Mouse (Mus musculus) heart, adult 2 months (tissue): ENCODE results near the gene Akt3.

Experiments
- CTCF ChIP-seq: fragments of 200-600 bp; IDR thresholded peaks from 2 replicates; pipeline ENCODE4 v1.8.1; 2022; ENCODE audit warnings: antibody characterized with exemption, mild to moderate bottlenecking, moderate library complexity
- EP300 ChIP-seq: fragments of 200-500 bp; IDR thresholded peaks from 2 replicates; pipeline ENCODE4 v1.6.1; 2011; ENCODE audit warnings: low read depth, low read length, control low read depth; ENCODE audit not compliant: insufficient read depth
- POLR2A ChIP-seq: fragments of 200-500 bp; IDR thresholded peaks from 2 replicates; pipeline ENCODE4 v1.6.1; 2011; ENCODE audit warnings: mild to moderate bottlenecking, low read depth, low read length, control low read depth; ENCODE audit not compliant: insufficient read depth

DNA sequence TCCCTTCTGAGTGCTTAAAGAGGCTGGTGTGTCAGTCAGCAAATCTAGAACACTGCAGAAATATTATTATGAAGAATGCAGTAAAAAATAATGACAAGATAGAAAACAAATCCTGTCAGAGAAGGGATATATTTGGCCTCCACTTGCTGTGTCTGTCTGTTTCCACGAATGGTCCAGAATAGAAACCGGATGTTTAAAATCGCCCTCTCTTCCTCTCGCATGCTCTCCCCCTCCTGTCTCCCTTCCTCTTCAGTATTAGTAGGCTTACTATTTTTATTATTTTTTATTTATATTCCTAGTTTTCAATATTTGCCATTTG, 286.6 kb downstream of the Akt3 start:
- TF ChIP-seq CTCF (no peak), EP300 (no peak), POLR2A (no peak)
